Mouse (Mus musculus): ENCODE measurements around the gene Slc7a9. TPM values are rescaled to one million over a fixed set of nuclear protein-coding genes. Genes with fewer than 3 reads are reported as not detected.

The Slc7a9 gene
- polyA plus RNA-seq, 1 experiment from 2014 or later = 0.11 TPM

GRCm38 (mm10) chr7:35491005-35491404 lies 42.4 kb downstream of the Slc7a9 start:
- Histone ChIP-seq H3K36me3 (ENCODE audit: control insufficient read depth, insufficient read depth) (no peaks in the 10 kb centered on the region), H3K27me3 (replicated peaks; ENCODE audit: control insufficient read depth, insufficient read depth, low read length) (no peaks in the 10 kb centered on the region), H3K27ac (ENCODE audit: low read length) (no peak overlapping the region), H3K4me1 (replicated peaks; ENCODE audit: control insufficient read depth, insufficient read depth, low read length) (no peaks in the 10 kb centered on the region), H3K4me2 (ENCODE audit: low read length) (no peak overlapping the region), H3K4me3 (replicated peaks; ENCODE audit: low read length) (no peak overlapping the region), H3K9me3 (ENCODE audit: control insufficient read depth, low read length) (no peaks in the 10 kb centered on the region), H3K9ac (replicated peaks; ENCODE audit: low read depth, low read length) (no peak overlapping the region)
- WGBS = 76% methylated on average over 1 of the region's 1 CpGs
- ATAC-seq = no peak

- Histone ChIP-seq H3K4me1 (replicated peaks; ENCODE audit: control insufficient read depth, insufficient read depth, low read length) (no peaks in the 10 kb centered on the region), H3K36me3 (ENCODE audit: control insufficient read depth, insufficient read depth) (no peaks in the 10 kb centered on the region), H3K27ac (ENCODE audit: low read length) (no peak overlapping the region), H3K4me2 (ENCODE audit: low read length) (no peak overlapping the region), H3K4me3 (replicated peaks; ENCODE audit: low read length) (no peak overlapping the region), H3K27me3 (replicated peaks; ENCODE audit: control insufficient read depth, insufficient read depth, low read length) (no peaks in the 10 kb centered on the region), H3K9ac (replicated peaks; ENCODE audit: low read depth, low read length) (no peak overlapping the region), H3K9me3 (ENCODE audit: control insufficient read depth, low read length) (no peaks in the 10 kb centered on the region)
- WGBS = 78% methylated on average over 2 of the region's 2 CpGs
- no peak for ATAC-seq
These were observed 48.9 kb downstream of the Slc7a9 start for GRCm38 (mm10) chr7:35497516-35497915.

GRCm38 (mm10) chr7:35501995-35502394 lies 53.4 kb downstream of the Slc7a9 start:
- H3K4me2 ChIP-seq (ENCODE audit: low read length) = no peak overlapping the region
- H3K9ac ChIP-seq (replicated peaks; ENCODE audit: low read depth, low read length) = no peak overlapping the region
- H3K4me3 ChIP-seq (replicated peaks; ENCODE audit: low read length) = no peak overlapping the region
- H3K9me3 ChIP-seq (ENCODE audit: control insufficient read depth, low read length) = no peaks in the 10 kb centered on the region
- no peaks in the 10 kb centered on the region for H3K36me3 ChIP-seq (ENCODE audit: control insufficient read depth, insufficient read depth)
- ATAC-seq = no peak
- H3K27me3 ChIP-seq (replicated peaks; ENCODE audit: control insufficient read depth, insufficient read depth, low read length) = no peaks in the 10 kb centered on the region
- H3K27ac ChIP-seq (ENCODE audit: low read length) = no peak overlapping the region
- WGBS = 22% methylated on average over 4 of the region's 4 CpGs
- no peaks in the 10 kb centered on the region for H3K4me1 ChIP-seq (replicated peaks; ENCODE audit: control insufficient read depth, insufficient read depth, low read length)

Other genes with a start within 250 kb of the Slc7a9 start
- 20.3 and 27.3 TPM in 2 replicates for gene Lrp3, start 233.3 kb upstream of the Slc7a9 start, polyA plus RNA-seq (2015; fragmentation: Nextera tagmentation; extraction: Ambion mirVana)
- gene Gpatch1, start 130.4 kb upstream of the Slc7a9 start, polyA plus RNA-seq (2015; fragmentation: Nextera tagmentation; extraction: Ambion mirVana) = 23.7 and 24.4 TPM in 2 replicates
- 1.4 and 1.6 TPM in 2 replicates for gene Rhpn2, start 114.6 kb upstream of the Slc7a9 start, polyA plus RNA-seq (2015; fragmentation: Nextera tagmentation; extraction: Ambion mirVana)
- gene Faap24, start 52.0 kb upstream of the Slc7a9 start, polyA plus RNA-seq (2015; fragmentation: Nextera tagmentation; extraction: Ambion mirVana) = 21.5 and 22.0 TPM in 2 replicates
- gene Cep89, start 51.8 kb upstream of the Slc7a9 start, polyA plus RNA-seq (2015; fragmentation: Nextera tagmentation; extraction: Ambion mirVana) = 36.0 and 45.7 TPM in 2 replicates
- gene Tdrd12, start 88.9 kb downstream of the Slc7a9 start, polyA plus RNA-seq (2015; fragmentation: Nextera tagmentation; extraction: Ambion mirVana) = 0.60 and 0.84 TPM in 2 replicates
- 111 and 123 TPM in 2 replicates for gene Nudt19, start 107.5 kb downstream of the Slc7a9 start, polyA plus RNA-seq (2015; fragmentation: Nextera tagmentation; extraction: Ambion mirVana)
- gene Rgs9bp, start 136.8 kb downstream of the Slc7a9 start, polyA plus RNA-seq (2015; fragmentation: Nextera tagmentation; extraction: Ambion mirVana) = 0.11 and 0.22 TPM in 2 replicates
- 35.7 and 38.9 TPM in 2 replicates for gene Ankrd27, start 137.4 kb downstream of the Slc7a9 start, polyA plus RNA-seq (2015; fragmentation: Nextera tagmentation; extraction: Ambion mirVana)
- gene Pdcd5, start 198.7 kb downstream of the Slc7a9 start, polyA plus RNA-seq (2015; fragmentation: Nextera tagmentation; extraction: Ambion mirVana) = 200 and 235 TPM in 2 replicates

Measured in forebrain, embryonic 16.5 days (tissue).